Mouse (Mus musculus) heart, embryonic 13.5 days (tissue): ENCODE measurements around the gene Olfr531. TPM values are rescaled to one million over a fixed set of nuclear protein-coding genes. Genes with fewer than 3 reads are reported as not detected.

Experiments used
- ATAC-seq: fragments of 200-750 bp; cut with Nextera tagmentation; 2 replicates; pipeline ENCODE4 v1.8.0; 2017; ENCODE audit warnings: moderate TSS enrichment; ENCODE audit not compliant: insufficient number of reproducible peaks, low FRiP score, low TSS enrichment; ENCODE audit errors: extremely low read depth
- H3K27ac ChIP-seq: fragments of 300-500 bp; sonication (generic); replicated peaks from 2 replicates; pipeline ENCODE4 v1.5.1; 2015; ENCODE audit warnings: moderate library complexity, mild to moderate bottlenecking, inconsistent platforms
- H3K27me3 ChIP-seq: fragments of 300-500 bp; sonication (generic); replicated peaks from 2 replicates; pipeline ENCODE4 v1.6.1; 2015; ENCODE audit warnings: mild to moderate bottlenecking, inconsistent platforms
- H3K36me3 ChIP-seq: fragments of 300-500 bp; sonication (generic); 2 replicates; pipeline ENCODE4 v1.6.1; 2015; ENCODE audit warnings: mild to moderate bottlenecking, inconsistent platforms
- H3K4me1 ChIP-seq: fragments of 300-500 bp; sonication (generic); 2 replicates; pipeline ENCODE4 v1.6.1; 2015; ENCODE audit warnings: inconsistent platforms
- H3K4me2 ChIP-seq: fragments of 300-500 bp; sonication (generic); 2 replicates; pipeline ENCODE4 v1.6.1; 2015; ENCODE audit warnings: inconsistent platforms, mild to moderate bottlenecking, moderate library complexity
- H3K4me3 ChIP-seq: fragments of 300-500 bp; sonication (generic); 2 replicates; pipeline ENCODE4 v1.5.1; 2015; ENCODE audit warnings: moderate library complexity, mild to moderate bottlenecking, inconsistent platforms
- H3K9ac ChIP-seq: fragments of 300-500 bp; sonication (generic); 2 replicates; pipeline ENCODE4 v1.6.1; 2015; ENCODE audit warnings: inconsistent platforms, mild to moderate bottlenecking, moderate library complexity
- H3K9me3 ChIP-seq: fragments of 300-500 bp; sonication (generic); 2 replicates; pipeline ENCODE4 v1.6.1; 2016; ENCODE audit warnings: inconsistent platforms
- WGBS: fragments of 180-500 bp; shearing (Covaris S2); methylation state at CpG from one replicate; pipeline ENCODE4 v1.1.7; 2015; ENCODE audit warnings: mixed read lengths; 5-methylcytosine and 5-hydroxymethylcytosine counted together
- polyA plus RNA-seq: library from polyadenylated mRNA; unstranded; fragments of >200 nt; fragmentation: Nextera tagmentation; extraction: Ambion mirVana; gene quantifications from 2 replicates; pipeline ENCODE4 v1.2.1, GENCODE M21; 2015

Gene Olfr531
- polyA plus RNA-seq, result not detected in 2 replicates

DNA sequence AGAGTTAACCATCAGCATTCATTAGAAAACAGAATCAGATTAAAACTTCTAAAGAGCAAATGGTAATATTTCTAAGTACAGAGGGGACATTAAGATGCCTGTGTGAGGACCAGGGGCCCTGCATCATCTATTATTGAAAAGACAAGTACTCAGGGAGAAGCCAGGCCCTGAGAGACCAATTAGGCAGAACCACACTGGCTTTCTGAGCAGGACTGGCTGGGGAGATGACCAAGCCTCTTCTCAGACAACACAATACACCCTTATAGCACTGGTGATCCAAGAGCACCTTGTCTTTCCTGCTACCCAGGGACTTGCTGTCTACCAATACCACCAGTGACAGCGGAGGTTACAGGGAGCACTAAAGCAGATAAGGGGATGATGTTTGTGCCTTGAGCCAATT lies at the start of gene Olfr531:
Gene Olfr531, minus strand, starts transcription at position 101 of the 400 bp plus-strand sequence.
- ATAC-seq, result no peak
- peaks cover 7% of the 10 kb centered on the region; the same call in 1 of the 2 replicates for H3K9me3 ChIP-seq
- H3K9ac ChIP-seq, result no peak within 1 kb of the TSS
- H3K27me3 ChIP-seq, result no peaks in the 10 kb centered on the region
- WGBS, result 55% methylated on average over 1 of the region's 1 CpGs
- no peak within 1 kb of the TSS for H3K27ac ChIP-seq
- no peak within 1 kb of the TSS for H3K4me2 ChIP-seq
- H3K36me3 ChIP-seq, result no peaks in the 10 kb centered on the region
- H3K4me3 ChIP-seq, result no peak within 1 kb of the TSS
- no peaks in the 10 kb centered on the region for H3K4me1 ChIP-seq

DNA sequence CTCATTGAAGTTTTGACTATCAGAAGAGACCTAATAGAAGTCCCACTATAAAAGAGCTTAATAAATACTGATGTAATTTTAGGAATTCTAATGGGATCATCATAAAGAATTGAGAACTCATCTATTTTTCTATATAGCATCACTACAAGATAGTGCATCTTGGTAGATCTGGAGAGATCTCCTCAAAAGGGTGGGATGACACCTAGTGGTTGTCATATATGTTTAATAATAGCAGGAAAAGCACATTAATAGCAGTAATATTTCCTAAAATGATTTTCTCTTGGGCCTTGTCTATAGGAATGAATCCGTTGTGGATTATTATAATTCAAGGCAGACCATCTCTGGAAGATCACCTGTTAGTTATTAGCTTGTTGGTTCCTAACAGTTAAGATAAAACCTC lies 40.4 kb upstream of the Olfr531 start:
- H3K27me3 ChIP-seq, result no peaks in the 10 kb centered on the region
- H3K4me1 ChIP-seq, result no peaks in the 10 kb centered on the region
- 61% methylated on average over 1 of the region's 1 CpGs for WGBS
- no peak overlapping the region for H3K27ac ChIP-seq
- H3K4me2 ChIP-seq, result no peak overlapping the region
- no peak for ATAC-seq
- H3K9me3 ChIP-seq, result peaks cover 6% of the 10 kb centered on the region; the same call in 1 of the 2 replicates
- H3K9ac ChIP-seq, result no peak overlapping the region
- no peaks in the 10 kb centered on the region for H3K36me3 ChIP-seq
- H3K4me3 ChIP-seq, result no peak overlapping the region

DNA sequence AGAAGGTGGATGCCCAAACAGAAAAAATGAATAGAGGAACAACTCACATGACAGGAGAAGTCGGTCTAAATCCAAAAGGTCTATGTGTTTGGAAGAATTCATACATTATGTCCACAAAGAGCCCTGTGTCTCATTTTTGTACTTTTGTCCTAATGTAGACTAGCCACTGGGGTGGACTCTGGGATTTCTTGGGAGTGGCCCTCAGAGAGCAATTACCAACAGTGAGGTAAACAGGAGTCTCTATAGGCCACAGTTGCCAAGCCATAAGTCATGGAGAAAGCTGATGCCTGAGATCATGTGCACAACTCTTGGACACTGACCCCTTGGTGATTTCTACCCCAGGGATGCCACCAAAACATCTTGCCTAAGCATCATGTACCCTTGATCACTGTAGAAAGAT lies 18.8 kb upstream of the Olfr531 start, which contains the start of gene Olfr532:
Gene Olfr532, minus strand, starts transcription at position 101 of the 400 bp plus-strand sequence.
- 81% methylated on average over 1 of the region's 1 CpGs for WGBS
- Histone ChIP-seq H3K4me2 (no peak within 1 kb of the TSS), H3K4me1 (no peaks in the 10 kb centered on the region), H3K9me3 (peaks cover 4% of the 10 kb centered on the region; the same call in 1 of the 2 replicates), H3K9ac (no peak within 1 kb of the TSS), H3K27me3 (no peaks in the 10 kb centered on the region), H3K27ac (no peak within 1 kb of the TSS), H3K36me3 (no peaks in the 10 kb centered on the region), H3K4me3 (no peak within 1 kb of the TSS)
- ATAC-seq, result no peak

DNA sequence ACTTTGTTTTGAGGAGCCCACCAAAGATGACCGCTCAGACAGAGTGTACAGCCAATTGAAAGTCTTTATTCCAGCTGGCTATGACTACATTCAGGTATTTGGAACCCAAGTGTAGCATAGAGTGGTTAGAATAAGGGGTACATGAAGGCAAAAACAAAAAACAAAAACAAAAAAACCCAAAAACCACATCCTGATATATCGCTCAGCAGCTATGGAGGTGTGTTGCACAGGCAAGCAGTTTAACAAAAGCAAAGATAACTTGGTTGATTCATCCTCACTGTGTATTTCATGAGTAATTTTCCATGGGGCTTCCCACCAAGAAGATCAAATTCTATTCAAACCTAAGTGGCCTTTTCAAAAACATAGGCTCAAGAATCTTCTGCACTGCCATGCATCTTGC lies 25.8 kb downstream of the Olfr531 start:
- Histone ChIP-seq H3K27me3 (no peaks in the 10 kb centered on the region), H3K4me3 (no peak overlapping the region), H3K4me1 (no peaks in the 10 kb centered on the region), H3K4me2 (no peak overlapping the region), H3K27ac (no peak overlapping the region), H3K9ac (no peak overlapping the region), H3K9me3 (no peaks in the 10 kb centered on the region), H3K36me3 (no peaks in the 10 kb centered on the region)
- 83% methylated on average over 2 of the region's 2 CpGs for WGBS
- no peak for ATAC-seq

DNA sequence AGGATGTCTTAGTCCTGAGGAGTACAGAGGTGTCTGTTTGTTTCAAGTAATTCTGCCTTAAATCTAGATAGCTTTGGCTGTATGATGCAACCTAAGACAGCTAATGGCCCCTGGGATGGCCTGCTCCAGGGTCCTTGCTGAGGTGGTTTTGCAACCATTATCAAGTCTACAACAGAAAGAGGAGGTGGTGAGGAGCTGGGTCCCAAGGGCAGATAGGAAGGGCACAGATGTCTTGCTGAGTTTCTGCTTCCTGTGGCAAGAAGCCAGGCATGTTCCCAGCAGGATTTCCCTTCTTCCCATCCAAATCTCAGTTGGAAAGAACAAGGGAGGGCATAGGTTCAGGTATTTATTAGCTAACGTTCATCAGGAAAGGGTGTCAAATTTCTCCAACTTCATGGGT lies 26.5 kb downstream of the Olfr531 start, which contains the start of gene Olfr530:
Gene Olfr530, minus strand, starts transcription at position 101 of the 400 bp plus-strand sequence.
- no peaks in the 10 kb centered on the region for H3K9me3 ChIP-seq
- H3K9ac ChIP-seq, result no peak within 1 kb of the TSS
- 50% methylated on average over 1 of the region's 1 CpGs for WGBS
- H3K27me3 ChIP-seq, result no peaks in the 10 kb centered on the region
- H3K4me2 ChIP-seq, result no peak within 1 kb of the TSS
- no peak for ATAC-seq
- H3K36me3 ChIP-seq, result no peaks in the 10 kb centered on the region
- H3K4me3 ChIP-seq, result no peak within 1 kb of the TSS
- no peaks in the 10 kb centered on the region for H3K4me1 ChIP-seq
- H3K27ac ChIP-seq, result no peak within 1 kb of the TSS

DNA sequence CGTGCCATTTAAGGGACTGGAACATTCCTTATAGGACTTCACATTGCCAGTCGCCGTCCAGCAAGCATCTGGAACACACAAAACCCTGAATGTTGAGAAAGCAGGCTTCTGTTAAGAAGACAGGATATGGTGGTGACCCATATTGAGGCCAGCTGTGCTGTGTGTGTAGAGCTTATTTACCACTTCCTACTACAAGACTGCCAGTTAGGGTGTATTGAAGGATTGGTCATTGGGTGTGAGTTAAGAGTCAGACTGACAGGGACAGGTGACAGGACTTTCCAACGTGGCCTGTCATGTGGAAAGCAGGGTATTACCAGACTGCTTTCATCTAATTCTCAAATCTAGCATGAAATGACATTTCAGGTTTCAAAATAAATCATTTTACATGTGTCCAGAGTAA lies 28.4 kb downstream of the Olfr531 start:
- Histone ChIP-seq H3K4me1 (no peaks in the 10 kb centered on the region), H3K4me2 (no peak overlapping the region), H3K36me3 (no peaks in the 10 kb centered on the region), H3K9me3 (no peaks in the 10 kb centered on the region), H3K9ac (no peak overlapping the region), H3K27me3 (no peaks in the 10 kb centered on the region), H3K4me3 (no peak overlapping the region), H3K27ac (no peak overlapping the region)
- 68% methylated on average over 4 of the region's 4 CpGs for WGBS
- no peak for ATAC-seq

DNA sequence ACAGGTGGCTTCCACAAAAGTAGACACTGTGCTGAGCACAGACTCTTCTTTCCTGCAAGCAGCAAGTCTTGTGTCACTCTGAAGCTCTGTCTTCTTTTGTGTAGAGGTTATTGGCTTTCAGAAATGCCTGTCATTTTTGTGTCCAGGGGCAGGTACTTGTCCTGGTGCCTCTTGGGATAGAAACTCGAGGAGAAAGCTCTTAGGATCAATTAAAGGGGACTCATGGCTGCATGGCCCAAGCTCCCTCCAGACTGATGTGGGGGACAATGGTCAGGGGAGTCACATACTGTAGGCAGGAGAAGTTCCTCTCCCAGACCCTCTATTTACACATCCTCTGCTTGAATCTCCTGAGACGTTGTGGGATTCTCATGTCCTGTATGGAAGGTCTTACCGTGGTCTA lies 41.1 kb downstream of the Olfr531 start, which contains the start of gene Olfr60:
Gene Olfr60, minus strand, starts transcription at position 101 of the 400 bp plus-strand sequence.
- H3K36me3 ChIP-seq, result no peaks in the 10 kb centered on the region
- no peaks in the 10 kb centered on the region for H3K4me1 ChIP-seq
- H3K4me2 ChIP-seq, result no peak within 1 kb of the TSS
- no peak within 1 kb of the TSS for H3K9ac ChIP-seq
- H3K27ac ChIP-seq, result no peak within 1 kb of the TSS
- H3K27me3 ChIP-seq, result no peaks in the 10 kb centered on the region
- WGBS, result 60% methylated on average over 3 of the region's 3 CpGs
- peaks cover 6% of the 10 kb centered on the region; the same call in 1 of the 2 replicates for H3K9me3 ChIP-seq
- ATAC-seq, result no peak
- no peak within 1 kb of the TSS for H3K4me3 ChIP-seq

Other genes with a start within 250 kb of the Olfr531 start
- 0.10 TPM in 1 of 2 replicates, not detected in the other for gene Sprn, start 248.0 kb downstream of the Olfr531 start, polyA plus RNA-seq
- gene Olfr522, start 238.2 kb downstream of the Olfr531 start, polyA plus RNA-seq, result not detected in 2 replicates
- not detected in 2 replicates for gene Olfr523, start 229.7 kb downstream of the Olfr531 start, polyA plus RNA-seq
- gene Olfr524, start 197.0 kb downstream of the Olfr531 start, polyA plus RNA-seq, result not detected in 2 replicates
- 0.39 TPM in 1 of 2 replicates, not detected in the other for gene Cd163l1, start 184.7 kb downstream of the Olfr531 start, polyA plus RNA-seq
- not detected in 2 replicates for gene 5830411N06Rik, start 155.6 kb downstream of the Olfr531 start, polyA plus RNA-seq
- not detected in 2 replicates for gene Olfr525, start 82.1 kb downstream of the Olfr531 start, polyA plus RNA-seq
- gene Olfr527, start 68.9 kb downstream of the Olfr531 start, polyA plus RNA-seq, result not detected in 2 replicates
- gene Olfr60, start 41.2 kb downstream of the Olfr531 start, polyA plus RNA-seq, result not detected in 2 replicates
- not detected in 2 replicates for gene Olfr530, start 26.6 kb downstream of the Olfr531 start, polyA plus RNA-seq
- not detected in 2 replicates for gene Olfr532, start 18.7 kb upstream of the Olfr531 start, polyA plus RNA-seq
- gene Olfr533, start 60.5 kb upstream of the Olfr531 start, polyA plus RNA-seq, result not detected in 2 replicates
- gene Olfr535, start 81.3 kb upstream of the Olfr531 start, polyA plus RNA-seq, result not detected in 2 replicates
- gene Olfr536, start 104.5 kb upstream of the Olfr531 start, polyA plus RNA-seq, result not detected in 2 replicates
- not detected in 2 replicates for gene Olfr538, start 165.0 kb upstream of the Olfr531 start, polyA plus RNA-seq
- not detected in 2 replicates for gene Olfr46, start 198.4 kb upstream of the Olfr531 start, polyA plus RNA-seq
- gene Olfr61, start 226.1 kb upstream of the Olfr531 start, polyA plus RNA-seq, result not detected in 2 replicates
- not detected in 2 replicates for gene Olfr53, start 243.5 kb upstream of the Olfr531 start, polyA plus RNA-seq